Mouse (Mus musculus): ENCODE measurements at regions not wholly inside any gene's neighbourhood (a gene's known extent, or its start where the extent isn't known, plus 50 kb on each side); places are given as distances from the start of the nearest gene placed in this dataset.

GRCm38 (mm10) chr15:88036146-88037000 is 492.3 kb downstream of the Fam19a5 start:
- no peak for DNase-seq (ENCODE audit: low read depth)

- DNase-seq (ENCODE audit: low read depth), result no peak
These were observed 493.5 kb downstream of the Fam19a5 start for GRCm38 (mm10) chr15:88037606-88038005.

DNA sequence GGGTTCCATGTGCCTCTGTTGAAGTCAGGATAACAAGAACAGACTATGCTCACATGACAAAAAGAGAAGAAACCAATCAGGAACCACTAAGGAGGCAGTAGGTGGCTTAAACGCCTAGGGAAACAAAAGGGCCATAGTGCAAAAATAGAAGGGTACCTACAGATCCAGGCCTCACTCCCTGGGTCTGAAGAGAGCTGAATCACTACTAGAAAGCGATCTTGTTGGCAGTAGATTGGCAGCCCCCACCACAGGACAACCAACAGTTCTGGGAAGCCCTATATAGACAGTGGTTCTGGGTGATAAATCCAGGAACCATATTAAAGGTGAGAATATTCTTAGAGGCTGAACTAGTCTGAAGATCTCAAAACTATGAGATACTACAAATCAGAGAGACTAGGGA is 498.7 kb downstream of the Fam19a5 start:
- DNase-seq (ENCODE audit: low read depth), result no peak

DNA sequence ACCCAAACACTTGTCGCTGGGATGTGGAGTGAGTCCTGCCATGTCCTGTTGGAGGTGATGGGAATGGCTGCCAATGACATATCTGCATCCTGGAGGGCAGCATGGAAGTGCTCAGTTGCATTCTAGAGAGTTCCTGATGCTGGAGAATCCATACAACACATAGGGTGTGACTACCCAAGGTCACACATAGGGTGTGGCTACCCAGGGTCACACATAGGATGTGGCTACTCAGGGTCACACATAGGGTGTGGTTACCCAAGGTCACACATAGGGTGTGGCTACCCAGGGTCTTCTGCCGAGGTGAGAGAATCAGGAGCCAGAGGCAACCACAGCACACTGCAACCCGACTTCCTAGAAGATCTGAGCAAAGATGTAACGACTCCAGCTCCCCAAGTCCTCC is 514.0 kb downstream of the Fam19a5 start:
- DNase-seq (ENCODE audit: low read depth), result no peak

DNA sequence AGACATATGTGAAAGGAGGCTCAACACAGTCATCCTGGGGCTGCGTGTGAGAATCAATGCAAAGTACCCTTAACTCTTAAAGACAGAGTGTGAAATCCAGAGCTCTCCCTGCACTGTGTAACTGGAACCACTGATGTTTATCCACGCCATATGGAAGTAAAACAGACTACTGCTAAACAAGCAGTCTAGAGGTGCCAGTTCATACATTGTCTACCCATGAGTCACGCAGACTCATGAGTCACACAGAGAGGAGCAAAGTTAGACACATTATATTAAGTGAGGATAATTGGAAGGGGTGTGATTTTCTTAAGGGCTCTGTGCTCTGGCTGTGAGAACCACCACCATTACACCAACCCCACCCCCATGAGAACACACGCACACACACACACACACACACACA is 516.8 kb downstream of the Fam19a5 start:
- DNase-seq (ENCODE audit: low read depth), result no peak

- DNase-seq (ENCODE audit: low read depth), result no peak
These were observed 518.9 kb downstream of the Fam19a5 start for GRCm38 (mm10) chr15:88063041-88063440.

DNA sequence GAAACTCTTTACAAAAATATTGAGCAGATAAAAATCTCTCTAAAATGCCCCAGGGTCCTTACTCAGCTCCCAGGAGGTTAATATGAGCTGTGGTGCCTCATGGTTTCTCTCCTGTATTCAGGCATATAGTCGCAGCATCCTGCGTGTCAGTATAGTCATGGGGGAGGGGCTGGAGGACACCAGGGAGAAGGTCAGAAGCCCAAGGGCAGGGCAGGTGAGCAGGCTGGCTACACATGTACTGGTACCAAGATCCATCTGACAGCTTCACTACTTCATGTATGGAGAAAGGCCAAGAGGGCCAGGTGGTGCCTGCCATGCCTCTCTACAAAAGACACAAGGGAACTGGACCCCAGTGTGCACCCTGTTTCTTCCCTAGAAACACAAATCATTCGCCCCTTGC is 524.4 kb downstream of the Fam19a5 start:
- no peak for DNase-seq (ENCODE audit: low read depth)

- no peak for DNase-seq (ENCODE audit: low read depth)
These were observed 527.4 kb upstream of the Zdhhc25 start for GRCm38 (mm10) chr15:88072676-88073075.

GRCm38 (mm10) chr15:88083911-88084310 is 516.2 kb upstream of the Zdhhc25 start:
- no peak for DNase-seq (ENCODE audit: low read depth)

DNA sequence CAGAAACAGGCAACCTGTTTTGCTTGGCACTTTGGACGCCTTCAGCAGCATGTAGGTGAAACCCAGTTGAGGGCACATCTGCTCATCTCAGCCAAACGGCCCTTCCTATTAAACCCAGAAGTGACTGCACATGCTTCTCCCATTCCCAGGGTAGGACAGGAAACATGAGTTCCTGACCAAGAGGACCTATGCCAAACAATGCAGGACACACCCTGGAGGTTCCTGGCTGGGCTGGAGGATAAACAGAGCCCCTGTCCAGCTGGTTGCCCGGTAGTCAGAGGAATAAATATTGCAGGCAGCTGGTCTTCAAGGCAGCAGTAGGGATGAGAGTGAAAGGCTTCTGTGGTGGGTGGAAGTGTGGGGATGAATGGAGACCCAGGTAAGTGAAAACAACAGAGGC is 514.5 kb upstream of the Zdhhc25 start:
- no peak for DNase-seq (ENCODE audit: low read depth)

DNA sequence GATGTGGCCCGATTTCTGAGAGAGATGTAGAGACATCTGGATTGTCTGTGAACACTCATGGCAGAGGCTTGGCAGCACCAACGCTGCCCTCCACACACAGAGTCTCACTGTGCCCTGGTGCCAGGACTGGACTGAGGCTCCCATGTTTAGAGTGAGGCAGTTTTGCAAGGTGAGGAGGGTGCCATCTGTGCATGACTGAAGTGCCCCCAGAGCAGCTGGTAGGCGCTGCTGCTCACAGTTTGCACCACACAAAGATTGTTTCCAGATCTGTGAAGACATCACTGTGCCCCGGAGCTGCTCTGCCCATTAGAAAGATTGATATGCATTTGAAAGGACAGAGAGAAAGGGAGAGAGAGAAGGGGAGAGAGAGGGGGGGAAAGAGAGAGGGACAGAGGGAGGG is 510.6 kb upstream of the Zdhhc25 start:
- DNase-seq (ENCODE audit: low read depth), result no peak

- DNase-seq (ENCODE audit: low read depth), result no peak
These were observed 508.7 kb upstream of the Zdhhc25 start for GRCm38 (mm10) chr15:88091390-88091789.

DNA sequence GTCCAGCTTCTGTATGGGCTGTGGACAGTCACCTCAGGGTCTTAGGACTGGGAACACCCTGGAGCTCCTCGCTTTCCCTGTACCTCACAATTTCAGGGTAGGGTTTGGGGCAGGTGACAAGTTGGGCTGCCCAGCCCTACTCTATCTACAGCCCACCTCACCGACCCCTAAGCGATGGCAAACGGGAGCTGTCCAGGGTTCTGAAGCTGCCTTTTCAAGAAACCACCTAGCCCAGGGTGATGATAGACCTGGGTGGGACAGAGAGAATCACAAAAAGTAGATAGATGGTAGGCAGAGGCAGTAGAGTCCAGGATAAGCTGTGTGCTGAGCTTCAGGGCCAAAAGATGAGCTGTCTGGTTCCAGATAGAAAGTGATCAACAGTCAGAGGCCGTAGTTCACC is 479.7 kb upstream of the Zdhhc25 start:
- DNase-seq (ENCODE audit: low read depth), result no peak

- DNase-seq (ENCODE audit: low read depth), result no peak
These were observed 476.1 kb upstream of the Zdhhc25 start for GRCm38 (mm10) chr15:88123907-88124523.

DNA sequence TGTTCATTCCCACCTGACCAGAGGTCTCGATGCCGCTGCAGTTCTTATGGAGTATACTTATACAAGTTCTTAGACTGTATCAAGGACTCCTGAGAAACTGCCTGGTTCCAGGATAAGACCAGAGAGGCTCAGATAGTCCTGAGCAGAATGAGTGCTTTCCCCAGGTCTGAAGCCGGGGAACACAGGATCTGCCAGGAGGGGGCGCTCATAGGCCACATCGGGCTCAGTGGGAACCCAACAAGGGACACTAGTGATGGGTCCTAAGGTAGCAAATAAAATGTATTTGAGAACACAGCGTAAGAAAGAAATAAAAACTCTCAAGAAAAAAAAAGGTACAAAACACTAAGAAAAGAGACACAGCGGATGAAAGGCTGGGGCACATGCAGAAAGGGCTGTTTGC is 454.0 kb upstream of the Zdhhc25 start:
- no peak for DNase-seq (ENCODE audit: low read depth)

GRCm38 (mm10) chr15:88151199-88151598 is 448.9 kb upstream of the Zdhhc25 start:
- no peak for DNase-seq (ENCODE audit: low read depth)

DNA sequence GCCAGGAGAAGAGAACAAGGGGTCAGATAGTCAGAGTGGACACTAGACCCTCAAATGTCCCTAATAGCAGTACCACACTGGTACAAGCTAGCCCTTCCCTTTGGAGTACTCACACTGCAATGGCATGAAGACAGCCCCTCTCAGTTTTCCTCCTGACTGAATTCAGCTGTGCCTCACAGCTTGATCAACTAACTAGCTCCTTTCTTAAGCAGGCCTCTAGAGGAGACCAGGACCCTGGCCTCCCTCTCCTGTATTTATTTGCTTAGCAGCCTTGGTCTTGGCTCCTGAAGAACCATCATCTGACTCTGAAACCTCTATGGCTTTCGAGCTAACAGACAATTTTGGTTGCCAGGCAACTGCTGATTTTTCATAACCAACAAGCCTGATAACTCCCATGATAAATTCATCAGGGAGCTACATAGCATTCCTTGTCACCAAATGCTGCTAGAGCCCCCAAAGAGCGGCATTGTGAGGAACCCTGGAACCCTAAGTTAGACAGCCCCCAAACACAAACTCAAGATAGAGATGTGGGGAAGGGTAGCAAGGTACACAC is 440.4 kb upstream of the Zdhhc25 start:
- DNase-seq (ENCODE audit: low read depth), result no peak

GRCm38 (mm10) chr15:88160291-88160690 is 439.8 kb upstream of the Zdhhc25 start:
- DNase-seq (ENCODE audit: low read depth), result no peak

DNA sequence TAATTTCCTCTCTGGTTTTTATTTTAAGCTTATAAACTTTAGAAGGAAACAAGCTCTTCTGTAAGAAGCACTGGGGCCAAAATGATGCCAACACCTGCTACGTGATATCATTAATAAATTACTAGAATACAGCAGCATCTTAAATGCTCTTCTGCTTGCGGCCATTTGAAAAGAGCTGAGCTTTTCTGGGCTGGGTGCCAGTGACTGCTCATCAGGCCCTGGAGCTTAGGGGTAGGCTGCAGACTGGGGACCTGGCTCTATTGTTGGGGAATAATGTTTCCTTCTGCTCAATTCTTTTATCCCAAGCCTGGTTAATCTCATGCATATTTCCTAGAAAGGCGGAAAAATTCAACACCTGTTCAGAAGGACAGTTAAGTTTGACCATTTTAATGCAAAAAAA is 436.7 kb upstream of the Zdhhc25 start:
- no peak for DNase-seq (ENCODE audit: low read depth)

GRCm38 (mm10) chr15:88174326-88174725 is 425.8 kb upstream of the Zdhhc25 start:
- DNase-seq (ENCODE audit: low read depth), result no peak

GRCm38 (mm10) chr15:88175991-88176390 is 424.1 kb upstream of the Zdhhc25 start:
- DNase-seq (ENCODE audit: low read depth), result no peak

GRCm38 (mm10) chr15:88196539-88196938 is 403.6 kb upstream of the Zdhhc25 start:
- no peak for DNase-seq (ENCODE audit: low read depth)

GRCm38 (mm10) chr15:88202736-88203135 is 397.4 kb upstream of the Zdhhc25 start:
- no peak for DNase-seq (ENCODE audit: low read depth)

Data from 416B (cell line).